Mouse (Mus musculus): Measurements from ENCODE around the gene Rcor1.

The Rcor1 gene

DNA sequence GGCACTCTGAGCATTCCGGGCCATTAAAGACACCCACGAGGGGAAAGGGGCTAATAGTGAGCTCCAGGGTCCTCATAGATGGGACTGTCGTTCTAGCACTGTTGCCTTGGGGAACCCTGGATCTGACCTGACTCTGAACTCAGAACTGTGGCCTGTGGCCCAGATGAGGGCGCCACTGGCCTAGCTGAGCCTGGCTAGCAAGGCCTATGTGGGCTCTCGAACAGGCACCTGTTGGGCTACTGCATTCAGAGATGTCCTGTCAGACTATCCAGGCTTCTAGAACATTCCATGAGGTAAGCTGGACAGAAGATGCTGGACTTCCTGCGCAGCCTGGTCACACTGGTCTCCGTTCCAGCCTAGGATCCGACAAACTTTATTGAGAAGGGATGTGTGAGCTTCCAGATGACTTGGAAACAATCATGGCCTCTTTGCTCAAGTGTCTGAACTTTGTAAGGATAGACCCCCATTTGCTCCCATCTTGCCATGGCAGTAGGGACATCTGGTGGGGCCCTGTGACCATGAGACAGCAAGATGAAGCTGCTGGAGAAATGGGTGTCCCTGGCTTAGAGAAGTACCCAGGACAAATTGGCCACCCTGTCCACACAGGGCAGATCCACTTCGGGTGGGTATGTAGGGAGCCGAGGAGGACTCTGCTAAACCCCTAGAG is 126.1 kb downstream of the Rcor1 start:
- DNase-seq (ENCODE audit: low spot score): peak; percentile 7

All from ovary, postnatal 10 days (tissue).